Mouse (Mus musculus): ENCODE results near the gene Smad3. TPM values are rescaled to one million over a fixed set of nuclear protein-coding genes. Genes with fewer than 3 reads are reported as not detected.

Gene Smad3
- total and polyA plus RNA-seq, 3 experiments, result 7.5 to 10.2 TPM; not detected in 1

- no peak for TF ChIP-seq EP300 (IDR thresholded peaks at IDR 0.05; ENCODE audit: low read depth in 1 of 2, low read length in 2 of 2)
- no peak for TF ChIP-seq ZNF384 (IDR thresholded peaks at IDR 0.05; ENCODE audit: low read depth, low read length)
- TF ChIP-seq MEF2A (IDR thresholded peaks at IDR 0.05; ENCODE audit: extremely low read depth, insufficient replicate concordance, low read depth, low read length, poor library complexity, severe bottlenecking), result no peak
- no peak for TF ChIP-seq POLR2AphosphoS2 (IDR thresholded peaks at IDR 0.05; ENCODE audit: low read length)
- no peak for TF ChIP-seq NELFE (IDR thresholded peaks at IDR 0.05; ENCODE audit: low read depth, low read length)
- TF ChIP-seq UBTF (IDR thresholded peaks at IDR 0.05; ENCODE audit: borderline replicate concordance, insufficient read depth, low read depth, low read length), result no peak
- no peak for TF ChIP-seq ETS1 (IDR thresholded peaks at IDR 0.05; ENCODE audit: low read depth, low read length)
- no peak for TF ChIP-seq KAT2A (conservative IDR thresholded peaks at IDR 0.05; ENCODE audit: low read depth, low read length)
- no peaks in the 10 kb centered on the region for H3K9me3 ChIP-seq (replicated peaks; ENCODE audit: insufficient read depth, low read length)
- peaks cover 0 to 8% of the 10 kb centered on the region in 2 experiments; a peak in 2 of 4 replicates for H3K36me3 ChIP-seq (ENCODE audit: control insufficient read depth in 1 of 2, insufficient read depth in 2 of 2, low read length in 2 of 2)
- no peak overlapping the region for H3K4me3 ChIP-seq (ENCODE audit: control insufficient read depth in 1 of 2, insufficient read depth in 1 of 2, low read depth in 2 of 2, low read length in 2 of 2)
- H3K4me1 ChIP-seq (ENCODE audit: control insufficient read depth in 1 of 2, insufficient read depth in 2 of 2, low read length in 2 of 2), result peaks cover 5 to 13% of the 10 kb centered on the region in 2 experiments
- H3K9ac ChIP-seq (ENCODE audit: control insufficient read depth, low read depth, low read length, poor library complexity, severe bottlenecking), result no peak overlapping the region
- H3K27ac ChIP-seq (ENCODE audit: control insufficient read depth, low read depth, low read length), result no peak overlapping the region
- no peaks in the 10 kb centered on the region for H3K79me2 ChIP-seq (ENCODE audit: control insufficient read depth, insufficient read depth, low read length, poor library complexity)
- H3K27me3 ChIP-seq (ENCODE audit: control insufficient read depth in 1 of 2, insufficient read depth in 2 of 2, low read length in 2 of 2), result no peaks in the 10 kb centered on the region
- no peak for DNase-seq (ENCODE audit: low read depth, low spot score)
These were observed 70.3 kb downstream of the Smad3 start for GRCm38 (mm10) chr9:63687413-63688015.

GRCm38 (mm10) chr9:63685352-63685751 is 72.4 kb downstream of the Smad3 start:
- Histone ChIP-seq H3K4me1 (ENCODE audit: control insufficient read depth in 1 of 2, insufficient read depth in 2 of 2, low read length in 2 of 2) (peaks cover 5 to 31% of the 10 kb centered on the region in 2 experiments), H3K9ac (ENCODE audit: control insufficient read depth, low read depth, low read length, poor library complexity, severe bottlenecking) (no peak overlapping the region), H3K4me3 (ENCODE audit: control insufficient read depth in 1 of 2, insufficient read depth in 1 of 2, low read depth in 2 of 2, low read length in 2 of 2) (no peak overlapping the region), H3K36me3 (ENCODE audit: control insufficient read depth in 1 of 2, insufficient read depth in 2 of 2, low read length in 2 of 2) (peaks cover 0 to 20% of the 10 kb centered on the region in 2 experiments; a peak in 2 of 4 replicates), H3K79me2 (ENCODE audit: control insufficient read depth, insufficient read depth, low read length, poor library complexity) (no peaks in the 10 kb centered on the region), H3K27me3 (ENCODE audit: control insufficient read depth in 1 of 2, insufficient read depth in 2 of 2, low read length in 2 of 2) (no peaks in the 10 kb centered on the region), H3K9me3 (replicated peaks; ENCODE audit: insufficient read depth, low read length) (no peaks in the 10 kb centered on the region), H3K27ac (ENCODE audit: control insufficient read depth, low read depth, low read length) (no peak overlapping the region)
- TF ChIP-seq NELFE (IDR thresholded peaks at IDR 0.05; ENCODE audit: low read depth, low read length) (no peak), SIN3A (IDR thresholded peaks at IDR 0.05; ENCODE audit: low read length) (no peak), POLR2AphosphoS5 (IDR thresholded peaks at IDR 0.05; ENCODE audit: borderline replicate concordance, low read depth, low read length) (no peak), CHD1 (IDR thresholded peaks at IDR 0.05; ENCODE audit: low read depth, low read length) (no peak), HCFC1 (IDR thresholded peaks at IDR 0.05; ENCODE audit: low read depth, low read length) (no peak), MYB (IDR thresholded peaks at IDR 0.05; ENCODE audit: low read depth, low read length) (no peak), MYC (IDR thresholded peaks at IDR 0.05; ENCODE audit: low read depth, low read length) (no peak), RAD21 (IDR thresholded peaks at IDR 0.05; ENCODE audit: low read depth, low read length) (no peak)
- DNase-seq (ENCODE audit: low read depth, low spot score), result no peak
